Mouse (Mus musculus) hindbrain, postnatal 0 days (tissue): ENCODE measurements around the gene Ptges2. TPM values are rescaled to one million over a fixed set of nuclear protein-coding genes. Genes with fewer than 3 reads are reported as not detected.

Experiments
- ATAC-seq: fragments of 200-750 bp; cut with Nextera tagmentation; 2 replicates; pipeline ENCODE4 v1.8.0; 2017; ENCODE audit warnings: mild to moderate bottlenecking, moderate TSS enrichment, moderate library complexity
- DNase-seq: peaks from one replicate; pipeline ENCODE4 v3.0.0-alpha.2; 2015; ENCODE audit warnings: low spot score
- H3K27ac ChIP-seq: fragments of 300-500 bp; sonication (generic); 2 replicates; pipeline ENCODE4 v1.5.1; 2014; ENCODE audit warnings: mild to moderate bottlenecking
- H3K27me3 ChIP-seq: fragments of 300-500 bp; sonication (generic); 2 replicates; pipeline ENCODE4 v1.6.1; 2014; ENCODE audit warnings: low read length, mixed read lengths; ENCODE audit not compliant: insufficient read depth
- H3K36me3 ChIP-seq: fragments of 300-500 bp; sonication (generic); 2 replicates; pipeline ENCODE4 v1.6.1; 2014; ENCODE audit warnings: low read length, mixed read lengths; ENCODE audit not compliant: insufficient read depth
- H3K4me1 ChIP-seq: fragments of 300-500 bp; sonication (generic); 2 replicates; pipeline ENCODE4 v1.6.1; 2014; ENCODE audit warnings: antibody characterized with exemption, low read length, mixed read lengths; ENCODE audit not compliant: insufficient read depth
- H3K4me2 ChIP-seq: fragments of 300-500 bp; sonication (generic); 2 replicates; pipeline ENCODE4 v1.6.1; 2014; ENCODE audit warnings: low read depth, mild to moderate bottlenecking, low read length, moderate library complexity, mixed read lengths
- H3K4me3 ChIP-seq: fragments of 300-500 bp; sonication (generic); 2 replicates; pipeline ENCODE4 v1.5.1; 2014; ENCODE audit warnings: low read length
- H3K9ac ChIP-seq: fragments of 300-500 bp; sonication (generic); replicated peaks from 2 replicates; pipeline ENCODE4 v1.6.1; 2014; ENCODE audit warnings: mild to moderate bottlenecking, low read length, moderate library complexity, mixed read lengths
- H3K9me3 ChIP-seq: fragments of 300-500 bp; sonication (generic); 2 replicates; pipeline ENCODE4 v1.6.1; 2016; ENCODE audit warnings: low read length, mixed read lengths
- CTCF ChIP-seq: IDR thresholded peaks from 2 replicates; pipeline ENCODE4 v1.5.1; 2016; ENCODE audit warnings: antibody characterized with exemption, control low read depth, low read depth
- WGBS: fragments of 180-500 bp; shearing (Covaris S2); extraction: QIAGEN DNeasy Blood & Tissue Kit; methylation state at CpG from one replicate; pipeline ENCODE4 v1.1.7; 2014; 5-methylcytosine and 5-hydroxymethylcytosine counted together
- polyA plus RNA-seq: library from polyadenylated mRNA; unstranded; fragments of >200 nt; fragmentation: Nextera tagmentation; extraction: Ambion mirVana; gene quantifications from 2 replicates; pipeline ENCODE4 v1.2.1, GENCODE M21; 2015
- total RNA-seq: library from RNA; depleted of rRNA; stranded (reverse); fragments of >200 nt; gene quantifications from 2 replicates; pipeline ENCODE4 v1.2.3, GENCODE M21; 2014

Ptges2 gene
- total and polyA plus RNA-seq, 2 experiments from 2014 or later = 41.3 to 55.6 TPM

- no peak overlapping the region for H3K4me3 ChIP-seq
- WGBS = 77% methylated on average over 3 of the region's 3 CpGs
- TF ChIP-seq CTCF = no peak
- no peak overlapping the region for H3K9ac ChIP-seq
- H3K9me3 ChIP-seq = no peaks in the 10 kb centered on the region
- no peak overlapping the region for H3K4me2 ChIP-seq
- H3K27ac ChIP-seq = no peak overlapping the region
- peaks cover 70% of the 10 kb centered on the region for H3K36me3 ChIP-seq
- no peaks in the 10 kb centered on the region for H3K27me3 ChIP-seq
- peaks cover 12% of the 10 kb centered on the region; the same call in 1 of the 2 replicates for H3K4me1 ChIP-seq
- DNase-seq (no peak), ATAC-seq (no peak)
Observed at GRCm38 (mm10) chr2:32419359-32419758, 23.7 kb downstream of the Ptges2 start.

GRCm38 (mm10) chr2:32420066-32420608 is 24.4 kb downstream of the Ptges2 start:
- Histone ChIP-seq H3K4me3 (no peak overlapping the region), H3K9me3 (no peaks in the 10 kb centered on the region), H3K27ac (no peak overlapping the region), H3K9ac (no peak overlapping the region), H3K4me1 (peaks cover 17% of the 10 kb centered on the region; the same call in 1 of the 2 replicates), H3K4me2 (no peak overlapping the region), H3K36me3 (peaks cover 62% of the 10 kb centered on the region), H3K27me3 (no peaks in the 10 kb centered on the region)
- ATAC-seq = no peak
- DNase-seq = no peak
- 88% methylated on average over 12 of the region's 12 CpGs for WGBS
- TF ChIP-seq CTCF = no peak

GRCm38 (mm10) chr2:32420647-32421046 is 25.0 kb downstream of the Ptges2 start:
- Histone ChIP-seq H3K27me3 (no peaks in the 10 kb centered on the region), H3K4me3 (no peak overlapping the region), H3K4me2 (no peak overlapping the region), H3K36me3 (peaks cover 57% of the 10 kb centered on the region), H3K4me1 (peaks cover 17% of the 10 kb centered on the region; the same call in 1 of the 2 replicates), H3K9ac (no peak overlapping the region), H3K27ac (no peak overlapping the region), H3K9me3 (no peaks in the 10 kb centered on the region)
- 84% methylated on average over 6 of the region's 6 CpGs for WGBS
- DNase-seq (no peak), ATAC-seq (no peak)
- TF ChIP-seq CTCF = no peak

GRCm38 (mm10) chr2:32421851-32422251 is 26.2 kb downstream of the Ptges2 start:
- Histone ChIP-seq H3K4me1 (peaks cover 17% of the 10 kb centered on the region; the same call in 1 of the 2 replicates), H3K27ac (no peak overlapping the region), H3K4me2 (no peak overlapping the region), H3K36me3 (peaks cover 46% of the 10 kb centered on the region), H3K9ac (no peak overlapping the region), H3K27me3 (no peaks in the 10 kb centered on the region), H3K9me3 (no peaks in the 10 kb centered on the region), H3K4me3 (no peak overlapping the region)
- no peak for TF ChIP-seq CTCF
- DNase-seq = no peak
- 90% methylated on average over 6 of the region's 6 CpGs for WGBS
- no peak for ATAC-seq

- Histone ChIP-seq H3K4me3 (peak overlapping the region; percentile 33), H3K9me3 (no peaks in the 10 kb centered on the region), H3K4me1 (peaks cover 18% of the 10 kb centered on the region; the same call in 1 of the 2 replicates), H3K27me3 (no peaks in the 10 kb centered on the region), H3K27ac (peak overlapping the region; percentile 70), H3K4me2 (peak overlapping the region; percentile 58), H3K9ac (peak overlapping the region; percentile 45), H3K36me3 (peaks cover 27% of the 10 kb centered on the region)
- peak; percentile 22 for TF ChIP-seq CTCF
- ATAC-seq (peak; percentile 85), DNase-seq (peak; percentile 88)
- under 1% methylated on average over 14 of the region's 14 CpGs for WGBS
Observed at GRCm38 (mm10) chr2:32423481-32424331, 28.0 kb downstream of the Ptges2 start.

GRCm38 (mm10) chr2:32424796-32425195 is 29.1 kb downstream of the Ptges2 start:
- Histone ChIP-seq H3K9me3 (no peaks in the 10 kb centered on the region), H3K27ac (peak overlapping the region; percentile 70), H3K4me1 (peaks cover 29% of the 10 kb centered on the region), H3K9ac (no peak overlapping the region), H3K4me3 (no peak overlapping the region), H3K27me3 (no peaks in the 10 kb centered on the region), H3K36me3 (peaks cover 18% of the 10 kb centered on the region), H3K4me2 (peak overlapping the region; percentile 58; the same call in 1 of the 2 replicates)
- no peak for TF ChIP-seq CTCF
- ATAC-seq (no peak), DNase-seq (no peak)
- WGBS = 47% methylated on average over 3 of the region's 3 CpGs
